In the genomic region with DNA sequence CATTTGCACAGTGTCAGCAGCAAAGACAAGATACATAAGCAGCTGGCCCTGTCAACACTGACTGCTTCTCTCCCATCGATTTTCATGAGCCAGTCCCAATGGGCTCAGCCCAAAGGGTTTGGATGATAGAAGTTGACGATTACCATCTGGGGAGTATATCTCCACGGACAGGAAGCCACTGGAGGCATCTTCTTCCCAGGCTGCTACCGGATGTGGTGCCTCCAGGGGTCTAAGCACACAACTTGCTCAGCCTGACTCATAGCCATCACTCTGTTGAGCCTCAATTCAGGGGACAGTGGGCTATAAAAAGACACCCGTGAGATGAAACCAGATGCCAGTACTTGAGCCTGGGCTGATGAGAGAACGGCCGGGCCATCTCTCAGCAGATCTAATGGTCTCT, we compare ENCODE assay signal across 14 mouse cellular contexts.
DNase-seq lines count a peak whose midpoint lies in the region; ATAC-seq and TF ChIP-seq lines count a peak whose summit lies in the region.
"Had no signal": no experiment of that assay in that cellular context is flagged by ENCODE, and none has a peak within 500 bp of the region (broad histone marks: within the 10 kb centered on the region; RNA-seq: fewer than 3 reads in every experiment).

No protein-coding gene starts in this region.

- no peaks in the 10 kb centered on the region; the same call in 1 of the 2 replicates for H3K4me1 ChIP-seq in lung, embryonic 15.5 days
- H3K4me1 ChIP-seq in hindbrain, embryonic 16.5 days (ENCODE audit: control insufficient read depth, insufficient read depth, low read depth, low read length) = peaks cover 7% of the 10 kb centered on the region; the same call in 1 of the 2 replicates
- H3K4me1 ChIP-seq: limb, embryonic 12.5 days; liver, embryonic 15.5 days had no signal

- no peaks in the 10 kb centered on the region for H3K36me3 ChIP-seq in lung, embryonic 15.5 days
- no peaks in the 10 kb centered on the region for H3K36me3 ChIP-seq in hindbrain, embryonic 16.5 days (ENCODE audit: control insufficient read depth, insufficient read depth, low read length)
- H3K36me3 ChIP-seq: forebrain, embryonic 15.5 days; limb, embryonic 12.5 days; liver, embryonic 15.5 days had no signal

- ATAC-seq in lung, embryonic 15.5 days (ENCODE audit: borderline replicate concordance, extremely low read depth, low FRiP score, low TSS enrichment) = 0 out of 2 replicates have a peak, but pooled peaks have one; percentile 11
- 0 out of 2 replicates have a peak, but pooled peaks have one; percentile 21 for ATAC-seq in hindbrain, embryonic 16.5 days
- ATAC-seq: forebrain, embryonic 15.5 days had no signal

- H3K27me3 ChIP-seq in lung, embryonic 15.5 days = no peaks in the 10 kb centered on the region
- H3K27me3 ChIP-seq in hindbrain, embryonic 16.5 days (replicated peaks; ENCODE audit: control insufficient read depth, insufficient read depth, low read length) = no peaks in the 10 kb centered on the region
- H3K27me3 ChIP-seq: forebrain, embryonic 15.5 days; limb, embryonic 12.5 days; liver, embryonic 15.5 days had no signal

- no peak for TF ChIP-seq CTCF in left cerebral cortex, adult 2 months (IDR thresholded peaks at IDR 0.05)

- intact Hi-C loops in left cerebral cortex, adult 2 months (cut with DNase I) = no loop called here

- no peak overlapping the region for H3K27ac ChIP-seq in lung, embryonic 15.5 days
- 0 out of 2 replicates have a peak overlapping the region, but pooled peaks have one; percentile 2 for H3K27ac ChIP-seq in hindbrain, embryonic 16.5 days (ENCODE audit: low read depth, low read length)
- H3K27ac ChIP-seq in left cerebral cortex, adult 2 months = no peak overlapping the region
- H3K27ac ChIP-seq: forebrain, embryonic 15.5 days; limb, embryonic 12.5 days; liver, embryonic 15.5 days had no signal

- H3K4me3 ChIP-seq in lung, embryonic 15.5 days = no peak overlapping the region
- no peak overlapping the region for H3K4me3 ChIP-seq in hindbrain, embryonic 16.5 days (ENCODE audit: low read length)
- no peak overlapping the region for H3K4me3 ChIP-seq in left cerebral cortex, adult 2 months
- H3K4me3 ChIP-seq: forebrain, embryonic 15.5 days; limb, embryonic 12.5 days; liver, embryonic 15.5 days had no signal

- H3K4me2 ChIP-seq in lung, embryonic 15.5 days = no peak overlapping the region
- no peak overlapping the region for H3K4me2 ChIP-seq in hindbrain, embryonic 16.5 days (ENCODE audit: low read length)
- H3K4me2 ChIP-seq: forebrain, embryonic 15.5 days; limb, embryonic 12.5 days; liver, embryonic 15.5 days had no signal

- no peak overlapping the region for H3K9ac ChIP-seq in lung, embryonic 15.5 days
- H3K9ac ChIP-seq in hindbrain, embryonic 16.5 days (ENCODE audit: low read depth, low read length) = no peak overlapping the region
- H3K9ac ChIP-seq: forebrain, embryonic 15.5 days; limb, embryonic 12.5 days; liver, embryonic 15.5 days had no signal

- no peak for DNase-seq in lung, postnatal 4 days
- DNase-seq in thymus, postnatal 14 days = peak; percentile 17
- DNase-seq in thymus, postnatal 10 days (ENCODE audit: low spot score in 2 of 2) = no peak
- DNase-seq in left cerebral cortex, adult 2 months (ENCODE audit: extremely low spot score in 1 of 2, low spot score in 2 of 2) = no peak
- DNase-seq in spleen, postnatal 4 days (ENCODE audit: low spot score in 2 of 2) = no peak
- DNase-seq: adrenal gland, adult 2 months; cerebellum, adult 2 months; heart, postnatal 36 days; kidney, adult 2 months had no signal

- 45% methylated on average over 7 of the region's 7 CpGs for WGBS in lung, embryonic 15.5 days
- WGBS in hindbrain, embryonic 16.5 days = 55% methylated on average over 7 of the region's 7 CpGs

- H3K9me3 ChIP-seq in lung, embryonic 15.5 days = no peaks in the 10 kb centered on the region
- H3K9me3 ChIP-seq in hindbrain, embryonic 16.5 days (ENCODE audit: control insufficient read depth, low read length) = no peaks in the 10 kb centered on the region
- H3K9me3 ChIP-seq: forebrain, embryonic 15.5 days; limb, embryonic 12.5 days; liver, embryonic 15.5 days had no signal
